Mouse (Mus musculus): ENCODE data around the gene Gm17606. TPM values are rescaled to one million over a fixed set of nuclear protein-coding genes. Genes with fewer than 3 reads are reported as not detected.

The Gm17606 gene
- total and polyA plus RNA-seq, 2 experiments from 2014 or later: not detected

DNA sequence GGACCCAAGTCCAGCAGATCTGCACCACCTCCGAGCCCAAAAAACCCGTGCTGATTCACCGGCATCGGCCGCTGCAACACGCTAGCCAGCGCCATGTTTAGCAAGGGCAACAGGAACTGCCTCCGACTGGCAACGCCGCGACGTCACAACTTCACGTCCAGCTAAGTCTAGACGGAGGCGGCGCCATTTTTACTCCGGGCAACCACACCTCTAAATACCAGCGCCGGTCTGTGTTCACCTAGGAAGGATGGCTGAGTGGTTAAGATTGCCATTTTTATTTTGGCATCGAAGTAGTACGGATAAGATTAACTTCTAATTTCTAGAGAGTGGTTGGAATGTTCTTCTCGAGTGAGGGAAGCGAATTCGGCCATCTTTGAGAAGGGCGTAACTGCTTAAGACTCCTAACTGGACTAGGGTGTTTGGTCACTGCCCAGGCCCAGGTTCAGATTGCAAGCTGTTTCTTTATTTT is 22.8 kb upstream of the Gm17606 start, which contains the start of gene Psmb5:
Gene Psmb5 (minus strand): TSS at position 126 of the 469 bp plus-strand sequence.
- Histone ChIP-seq H3K4me2 (ENCODE audit: low read depth, low read length, poor library complexity, severe bottlenecking) (peak within 1 kb of the TSS; percentile 70), H3K36me3 (ENCODE audit: insufficient read depth, low read length) (peaks cover 6% of the 10 kb centered on the region), H3K9ac (replicated peaks; ENCODE audit: low read length, poor library complexity, severe bottlenecking) (peak within 1 kb of the TSS; percentile 87), H3K9me3 (ENCODE audit: low read length) (no peaks in the 10 kb centered on the region), H3K27ac (ENCODE audit: low read depth, low read length) (peak within 1 kb of the TSS; percentile 82), H3K27me3 (ENCODE audit: insufficient read depth, low read length) (no peaks in the 10 kb centered on the region), H3K4me1 (ENCODE audit: insufficient read depth, low read length) (0 out of 2 replicates have a peak, but pooled peaks cover 3% of the 10 kb centered on the region), H3K4me3 (ENCODE audit: low read depth, low read length) (peak within 1 kb of the TSS; percentile 76)
- under 1% methylated on average over 25 of the region's 25 CpGs for WGBS
- ATAC-seq (ENCODE audit: low FRiP score) (peak; percentile 91), DNase-seq (ENCODE audit: low spot score) (peak; percentile 96)
- no peak for TF ChIP-seq CTCF (IDR thresholded peaks at IDR 0.05)

DNA sequence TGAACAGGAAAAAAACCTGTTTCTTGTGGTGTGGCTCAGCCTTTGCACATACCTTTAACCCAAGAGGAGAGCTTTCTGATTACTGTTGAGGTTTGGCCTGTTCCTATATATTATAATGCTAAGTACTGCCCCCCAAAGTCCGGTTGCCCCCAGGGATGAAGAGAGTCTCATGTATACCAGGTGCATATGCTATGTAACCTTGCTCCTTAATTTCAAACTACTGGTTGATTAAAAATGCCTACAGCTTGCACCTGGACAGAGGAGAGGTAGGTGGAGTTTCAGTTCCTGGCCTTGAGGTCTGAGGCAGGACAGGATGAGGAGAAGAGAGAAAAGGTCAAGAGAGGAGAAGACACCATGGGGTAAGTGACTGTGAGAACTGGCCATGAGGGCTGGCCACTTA is 19.6 kb upstream of the Gm17606 start, which contains the start of gene Psmb11:
Gene Psmb11 (plus strand): TSS at position 301 of the 400 bp plus-strand sequence.
- Histone ChIP-seq H3K9ac (replicated peaks; ENCODE audit: low read length, poor library complexity, severe bottlenecking) (no peak within 1 kb of the TSS), H3K27ac (ENCODE audit: low read depth, low read length) (no peak within 1 kb of the TSS), H3K27me3 (ENCODE audit: insufficient read depth, low read length) (no peaks in the 10 kb centered on the region), H3K4me1 (ENCODE audit: insufficient read depth, low read length) (0 out of 2 replicates have a peak, but pooled peaks cover 3% of the 10 kb centered on the region), H3K36me3 (ENCODE audit: insufficient read depth, low read length) (no peaks in the 10 kb centered on the region), H3K9me3 (ENCODE audit: low read length) (no peaks in the 10 kb centered on the region), H3K4me2 (ENCODE audit: low read depth, low read length, poor library complexity, severe bottlenecking) (no peak within 1 kb of the TSS), H3K4me3 (ENCODE audit: low read depth, low read length) (no peak within 1 kb of the TSS)
- no peak for TF ChIP-seq CTCF (IDR thresholded peaks at IDR 0.05)
- ATAC-seq (ENCODE audit: low FRiP score): no peak
- no peak for DNase-seq (ENCODE audit: low spot score)
- WGBS: 97% methylated on average over 1 of the region's 1 CpGs

DNA sequence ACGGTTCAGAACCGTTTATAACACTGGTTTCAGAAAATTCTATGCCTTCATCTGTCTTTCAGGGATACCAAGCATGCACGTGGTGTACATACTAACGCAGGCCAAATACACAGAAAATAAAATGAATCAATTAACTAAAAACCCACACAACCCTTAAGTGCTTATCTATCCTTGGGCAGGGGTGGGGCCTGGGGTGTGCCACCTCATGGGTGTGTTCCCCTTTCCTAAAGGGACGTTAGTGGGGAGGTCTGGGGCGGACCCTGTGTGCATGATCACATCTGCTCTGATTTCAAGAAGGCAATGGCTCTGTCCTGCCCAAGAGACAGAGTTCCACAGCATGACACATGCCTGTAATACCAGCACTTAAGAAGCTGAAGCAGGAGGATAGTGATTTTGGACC is 17.4 kb upstream of the Gm17606 start:
- Histone ChIP-seq H3K36me3 (ENCODE audit: insufficient read depth, low read length) (no peaks in the 10 kb centered on the region), H3K9ac (replicated peaks; ENCODE audit: low read length, poor library complexity, severe bottlenecking) (no peak overlapping the region), H3K27ac (ENCODE audit: low read depth, low read length) (no peak overlapping the region), H3K4me2 (ENCODE audit: low read depth, low read length, poor library complexity, severe bottlenecking) (no peak overlapping the region), H3K4me3 (ENCODE audit: low read depth, low read length) (no peak overlapping the region), H3K9me3 (ENCODE audit: low read length) (no peaks in the 10 kb centered on the region), H3K4me1 (ENCODE audit: insufficient read depth, low read length) (no peaks in the 10 kb centered on the region), H3K27me3 (ENCODE audit: insufficient read depth, low read length) (no peaks in the 10 kb centered on the region)
- no peak for TF ChIP-seq CTCF (IDR thresholded peaks at IDR 0.05)
- no peak for DNase-seq (ENCODE audit: low spot score)
- 85% methylated on average over 6 of the region's 6 CpGs for WGBS
- ATAC-seq (ENCODE audit: low FRiP score): no peak

DNA sequence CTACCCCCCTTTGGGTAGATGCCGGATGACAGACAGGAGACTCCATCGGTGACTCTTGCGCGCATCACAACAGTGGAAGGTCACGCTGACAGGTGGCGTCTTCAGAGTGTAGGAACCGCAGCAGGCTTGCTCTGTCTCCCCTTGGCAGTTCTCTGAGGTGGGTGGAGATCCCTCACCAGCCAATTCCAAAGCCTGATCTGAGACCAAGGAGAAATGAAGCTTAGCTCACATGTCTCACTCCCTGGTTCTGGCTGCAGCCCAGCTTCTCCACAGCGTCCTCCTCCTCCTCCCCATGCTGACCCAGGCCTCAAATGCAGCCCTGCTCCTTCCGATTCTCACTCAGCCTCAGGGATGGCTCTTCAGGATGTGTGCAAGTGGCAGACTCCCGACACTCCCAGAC is 15.8 kb upstream of the Gm17606 start:
- Histone ChIP-seq H3K9ac (replicated peaks; ENCODE audit: low read length, poor library complexity, severe bottlenecking) (no peak overlapping the region), H3K27me3 (ENCODE audit: insufficient read depth, low read length) (no peaks in the 10 kb centered on the region), H3K4me1 (ENCODE audit: insufficient read depth, low read length) (no peaks in the 10 kb centered on the region), H3K27ac (ENCODE audit: low read depth, low read length) (no peak overlapping the region), H3K36me3 (ENCODE audit: insufficient read depth, low read length) (no peaks in the 10 kb centered on the region), H3K9me3 (ENCODE audit: low read length) (no peaks in the 10 kb centered on the region), H3K4me2 (ENCODE audit: low read depth, low read length, poor library complexity, severe bottlenecking) (no peak overlapping the region), H3K4me3 (ENCODE audit: low read depth, low read length) (no peak overlapping the region)
- TF ChIP-seq CTCF (IDR thresholded peaks at IDR 0.05): no peak
- no peak for ATAC-seq (ENCODE audit: low FRiP score)
- DNase-seq (ENCODE audit: low spot score): no peak
- 71% methylated on average over 10 of the region's 10 CpGs for WGBS

DNA sequence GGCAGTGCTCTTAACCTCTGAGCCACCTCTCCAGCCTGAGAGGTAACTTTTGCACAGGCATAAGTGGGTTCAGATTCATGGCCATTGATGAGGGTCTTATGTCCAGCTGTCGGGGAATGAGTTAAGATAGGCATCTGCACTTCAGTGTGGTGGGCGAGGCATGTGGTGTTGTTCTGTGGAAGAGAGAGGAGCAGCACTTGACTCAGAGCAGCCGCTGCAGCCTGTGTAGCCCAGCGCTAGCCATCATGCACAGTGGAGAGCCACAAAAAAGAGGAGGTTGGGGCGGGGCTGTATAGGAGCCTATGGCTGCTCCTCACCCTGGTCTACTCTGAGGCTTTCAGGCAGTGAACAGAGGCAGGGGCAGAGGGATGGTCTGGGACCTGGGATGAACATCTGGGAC is 12.6 kb upstream of the Gm17606 start:
- Histone ChIP-seq H3K4me3 (ENCODE audit: low read depth, low read length) (no peak overlapping the region), H3K4me1 (ENCODE audit: insufficient read depth, low read length) (no peaks in the 10 kb centered on the region), H3K9me3 (ENCODE audit: low read length) (no peaks in the 10 kb centered on the region), H3K27ac (ENCODE audit: low read depth, low read length) (no peak overlapping the region), H3K9ac (replicated peaks; ENCODE audit: low read length, poor library complexity, severe bottlenecking) (no peak overlapping the region), H3K4me2 (ENCODE audit: low read depth, low read length, poor library complexity, severe bottlenecking) (no peak overlapping the region), H3K27me3 (ENCODE audit: insufficient read depth, low read length) (no peaks in the 10 kb centered on the region), H3K36me3 (ENCODE audit: insufficient read depth, low read length) (peaks cover 27% of the 10 kb centered on the region)
- DNase-seq (ENCODE audit: low spot score) (no peak), ATAC-seq (ENCODE audit: low FRiP score) (no peak)
- TF ChIP-seq CTCF (IDR thresholded peaks at IDR 0.05): no peak
- WGBS: 84% methylated on average over 5 of the region's 5 CpGs

DNA sequence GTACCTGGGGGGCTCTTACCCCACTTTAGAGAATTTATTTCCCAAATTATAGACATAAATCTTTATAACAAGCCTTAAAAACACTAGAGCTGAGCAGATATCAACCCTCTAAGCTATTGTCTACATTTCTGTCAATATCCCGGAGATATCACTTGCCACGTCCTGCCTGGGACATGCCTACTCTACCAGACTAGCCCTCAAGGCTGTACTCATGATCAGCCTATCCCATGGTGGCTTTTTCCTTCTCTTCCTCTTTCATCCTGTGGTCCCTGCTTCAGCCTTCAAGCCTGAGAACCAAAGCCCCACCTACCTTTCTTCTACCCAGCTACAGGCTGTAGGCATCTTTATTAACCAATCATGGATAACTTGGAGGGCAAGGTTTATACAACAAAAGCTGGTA is 11.0 kb upstream of the Gm17606 start:
- Histone ChIP-seq H3K4me2 (ENCODE audit: low read depth, low read length, poor library complexity, severe bottlenecking) (no peak overlapping the region), H3K36me3 (ENCODE audit: insufficient read depth, low read length) (peaks cover 32% of the 10 kb centered on the region), H3K4me3 (ENCODE audit: low read depth, low read length) (no peak overlapping the region), H3K27ac (ENCODE audit: low read depth, low read length) (no peak overlapping the region), H3K9ac (replicated peaks; ENCODE audit: low read length, poor library complexity, severe bottlenecking) (no peak overlapping the region), H3K27me3 (ENCODE audit: insufficient read depth, low read length) (no peaks in the 10 kb centered on the region), H3K4me1 (ENCODE audit: insufficient read depth, low read length) (no peaks in the 10 kb centered on the region), H3K9me3 (ENCODE audit: low read length) (no peaks in the 10 kb centered on the region)
- TF ChIP-seq CTCF (IDR thresholded peaks at IDR 0.05): no peak
- DNase-seq (ENCODE audit: low spot score): no peak
- 92% methylated on average over 2 of the region's 2 CpGs for WGBS
- ATAC-seq (ENCODE audit: low FRiP score): no peak

Measured in midbrain, postnatal 0 days (tissue).